Mouse (Mus musculus): Measurements from ENCODE around the gene Dennd6b. TPM values are rescaled to one million over a fixed set of nuclear protein-coding genes. Genes with fewer than 3 reads are reported as not detected.

Dennd6b gene
- total RNA-seq, 2 experiments from 2014 or later, result 39.9 to 52.2 TPM

- intact Hi-C loops (cut with DNase I), result no loop called here
These were observed 24.7 kb downstream of the Dennd6b start for GRCm38 (mm10) chr15:89171526-89172051.

DNA sequence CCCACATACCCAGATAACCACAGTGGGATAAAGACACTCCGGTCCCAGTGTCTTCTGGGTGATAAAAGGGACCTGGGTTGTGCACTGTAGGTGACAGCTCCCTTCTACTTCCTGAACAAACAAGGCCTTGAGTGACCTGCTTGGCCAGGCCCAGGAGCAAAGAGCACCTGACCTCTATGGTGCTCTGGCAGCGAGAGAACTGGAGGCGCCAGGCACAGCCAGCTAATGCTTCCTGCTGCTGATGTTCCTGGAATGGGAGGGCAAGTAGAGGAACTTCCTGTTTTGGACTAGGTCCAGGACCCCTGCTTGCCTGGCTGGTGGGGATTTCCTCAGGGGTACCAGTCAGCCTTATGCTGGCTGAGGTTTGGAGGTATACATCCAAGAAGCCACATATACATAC lies 26.2 kb downstream of the Dennd6b start:
- no peak for DNase-seq (ENCODE audit: low spot score in 2 of 2)
- intact Hi-C loops (cut with DNase I), result no loop called here

More at GRCm38 (mm10) chr15:89171526-89172051, 24.7 kb downstream of the Dennd6b start:
- no peak for DNase-seq (ENCODE audit: low spot score in 2 of 2)

DNA sequence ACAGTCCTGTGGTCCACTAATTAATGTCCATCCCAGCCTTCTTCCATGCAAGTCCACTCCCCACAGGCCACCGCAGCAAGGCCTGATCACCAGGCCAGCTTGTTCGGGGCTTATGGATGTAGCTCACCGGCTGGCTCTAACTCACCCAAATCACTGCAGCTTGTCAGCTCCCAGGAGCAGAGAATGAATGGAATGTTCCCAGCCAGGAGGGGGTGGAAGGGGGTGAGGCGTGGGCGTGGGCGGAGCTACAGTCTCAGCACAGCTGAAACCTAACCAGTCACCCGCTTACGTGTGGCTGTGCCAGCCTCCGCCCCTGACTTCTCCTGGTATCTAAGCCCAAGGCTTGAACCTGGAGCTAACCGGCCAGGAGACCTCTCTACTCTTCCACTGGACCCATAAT lies 26.9 kb downstream of the Dennd6b start:
- intact Hi-C loops (cut with DNase I), result loop anchor here (5.0 kb wide), 1 partner anchor 47 kb away; the partner anchor contains the start of gene Tubgcp6
- DNase-seq (ENCODE audit: low spot score in 2 of 2), result peak; percentile 80 to 83

DNA sequence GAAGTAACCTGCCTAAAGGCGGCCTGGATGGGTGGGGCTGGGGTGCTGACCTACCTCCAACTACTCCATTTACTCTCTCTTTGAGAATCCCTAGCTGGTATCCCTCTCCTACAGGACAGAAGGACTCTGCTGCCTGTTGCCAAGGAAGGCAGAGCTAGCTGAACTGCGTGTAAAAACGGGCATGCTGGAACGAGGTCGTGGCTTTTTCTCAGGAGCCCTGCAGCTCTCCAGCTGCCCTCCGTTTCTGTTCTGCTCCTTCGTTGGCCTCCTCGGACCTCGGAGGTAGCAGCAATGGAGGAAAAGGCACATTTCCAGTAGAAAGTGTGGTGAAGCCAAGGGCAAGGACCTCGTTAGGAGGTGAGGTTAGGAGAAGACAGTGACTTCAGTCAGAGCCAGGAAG lies 27.4 kb downstream of the Dennd6b start:
- DNase-seq (ENCODE audit: low spot score in 2 of 2), result no peak
- intact Hi-C loops (cut with DNase I), result loop anchor here (5.0 kb wide), 1 partner anchor 47 kb away; the partner anchor contains the start of gene Tubgcp6

DNA sequence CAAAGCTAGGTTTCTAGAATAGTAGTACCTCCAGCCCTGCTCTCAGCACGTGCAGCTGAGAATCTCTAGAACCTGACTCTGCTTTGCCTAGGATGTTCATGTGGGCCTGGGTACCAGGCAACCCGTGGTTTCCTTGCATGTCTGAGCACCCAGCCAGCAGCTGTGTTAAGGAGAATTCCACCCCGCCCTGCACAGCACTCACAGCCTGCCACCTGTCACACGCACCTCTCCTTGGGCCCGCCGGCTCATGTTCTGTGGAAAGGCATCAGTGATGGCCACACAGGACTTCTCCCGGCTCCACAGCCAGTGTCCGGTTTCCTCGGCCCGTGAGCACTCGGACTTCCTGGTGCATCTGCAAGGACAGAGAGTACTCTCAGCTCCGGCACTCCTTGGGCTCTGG lies 30.8 kb downstream of the Dennd6b start:
- DNase-seq (ENCODE audit: low spot score in 2 of 2), result no peak
- intact Hi-C loops (cut with DNase I), result loop anchor here (5.0 kb wide), 1 partner anchor 43 kb away; the partner anchor contains the start of gene Tubgcp6

DNA sequence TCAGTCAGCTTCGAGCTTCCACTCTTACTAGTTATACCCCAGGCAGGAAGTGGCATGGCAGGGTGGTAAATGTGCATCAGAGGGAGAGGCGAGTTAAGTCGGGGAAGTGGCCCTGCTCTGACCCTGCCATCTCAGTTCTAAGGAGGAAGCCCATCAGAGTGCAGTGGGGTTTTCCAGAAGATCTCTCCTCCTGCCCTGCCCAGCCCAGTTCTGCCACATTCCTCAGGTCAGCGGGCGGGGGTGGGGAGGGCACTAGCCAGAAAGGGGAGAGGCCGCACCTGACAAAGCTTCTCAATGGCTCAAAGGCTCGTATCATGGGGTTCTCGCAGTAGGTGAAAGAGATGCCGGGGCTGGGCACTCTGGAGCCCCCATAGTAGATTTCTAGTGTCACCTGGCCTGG lies 34.9 kb downstream of the Dennd6b start:
- intact Hi-C loops (cut with DNase I), result no loop called here
- no peak for DNase-seq (ENCODE audit: low spot score in 2 of 2)

- intact Hi-C loops (cut with DNase I), result no loop called here
These were observed 37.8 kb downstream of the Dennd6b start for GRCm38 (mm10) chr15:89158516-89158915.

GRCm38 (mm10) chr15:89157954-89158353 lies 38.3 kb downstream of the Dennd6b start:
- intact Hi-C loops (cut with DNase I), result no loop called here
- peak in 1 of 2 experiments; percentile 47 for DNase-seq (ENCODE audit: low spot score in 2 of 2)

More at GRCm38 (mm10) chr15:89158516-89158915, 37.8 kb downstream of the Dennd6b start:
- no peak for DNase-seq (ENCODE audit: low spot score in 2 of 2)

GRCm38 (mm10) chr15:89152312-89152711 lies 44.0 kb downstream of the Dennd6b start:
- intact Hi-C loops (cut with DNase I), result no loop called here
- no peak for DNase-seq (ENCODE audit: low spot score in 2 of 2)

DNA sequence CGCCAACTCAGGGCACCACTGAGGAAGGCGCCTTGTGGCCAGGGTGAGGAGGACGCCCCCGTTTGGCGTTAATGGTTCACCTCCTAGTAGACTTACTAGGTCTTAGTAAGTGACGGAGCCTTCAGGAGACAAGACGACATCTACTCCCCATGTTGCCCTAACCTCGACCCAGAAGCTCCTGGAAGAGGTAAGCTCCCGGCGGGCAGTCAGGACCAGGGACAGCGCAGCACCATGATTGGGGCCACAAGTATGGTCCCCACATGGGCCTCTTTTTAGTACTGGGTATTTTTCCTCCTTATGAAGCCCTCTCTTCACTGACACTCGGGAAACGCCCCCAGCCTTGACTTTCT lies 46.3 kb downstream of the Dennd6b start:
- no peak for DNase-seq (ENCODE audit: low spot score in 2 of 2)
- intact Hi-C loops (cut with DNase I), result no loop called here

GRCm38 (mm10) chr15:89149271-89150040 lies 46.8 kb downstream of the Dennd6b start, which contains the start of gene Mapk11:
TSS of gene Mapk11 (minus strand) at chr15:89149628.
- intact Hi-C loops (cut with DNase I), result no loop called here
- peak in 1 of 2 experiments; percentile 65 for DNase-seq (ENCODE audit: low spot score in 2 of 2)

DNA sequence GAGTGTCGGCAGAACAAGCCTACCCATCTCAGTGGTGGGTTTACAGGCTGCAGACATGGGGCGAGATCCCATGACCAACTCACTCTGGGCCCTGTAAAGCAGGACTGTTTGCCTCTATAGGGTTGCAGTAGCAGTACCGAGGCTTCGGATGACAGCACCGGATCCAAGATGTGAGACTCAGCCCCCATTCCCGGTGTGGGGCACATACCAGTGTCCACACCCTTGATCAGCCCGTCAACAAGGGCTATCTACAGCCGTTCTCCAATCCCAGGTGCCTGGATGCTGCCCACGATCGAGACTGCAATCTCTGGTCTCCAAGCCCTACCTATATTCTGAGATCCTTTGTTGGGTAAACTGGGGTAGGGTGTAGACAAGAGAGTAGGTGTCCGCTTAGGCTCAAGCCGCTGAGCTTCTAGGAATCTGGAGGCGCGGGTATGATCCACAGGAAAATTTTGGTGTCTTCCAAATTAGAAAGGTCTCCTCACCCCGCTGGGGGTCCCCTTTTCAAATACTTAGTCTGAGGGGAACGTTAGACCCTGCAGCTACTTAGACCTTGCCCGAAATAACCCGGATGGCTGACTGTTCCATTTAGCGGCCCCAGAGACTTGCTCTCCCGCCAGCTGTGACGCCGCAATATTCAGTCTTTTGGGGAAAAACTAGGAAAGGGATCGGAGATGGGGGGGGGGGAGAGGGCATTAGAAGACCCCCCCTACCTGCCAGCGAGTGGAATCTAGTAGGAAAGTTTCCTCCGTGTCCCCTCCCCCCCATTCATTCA lies 47.6 kb downstream of the Dennd6b start:
- intact Hi-C loops (cut with DNase I), result no loop called here
- DNase-seq (ENCODE audit: low spot score in 2 of 2), result peak in 1 of 2 experiments; percentile 49

DNA sequence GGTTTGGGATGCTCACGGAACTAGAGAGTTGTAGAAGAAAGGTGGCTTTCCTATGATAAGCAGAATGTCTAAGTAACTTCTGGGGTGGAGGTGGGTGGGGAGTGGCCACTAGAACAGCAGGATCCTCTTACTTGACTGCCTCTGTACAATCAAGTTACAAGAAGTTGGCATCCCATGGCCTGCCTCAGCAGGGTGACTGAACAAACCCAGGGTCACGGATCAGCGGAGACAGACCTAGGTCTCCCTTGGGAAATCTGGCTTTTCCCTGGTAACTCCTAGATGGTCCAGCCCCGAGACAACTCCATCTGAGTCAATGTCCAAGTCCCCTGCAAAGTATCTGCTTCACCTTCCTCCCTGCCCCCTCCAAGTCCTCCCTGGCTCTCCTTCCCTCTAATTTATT lies 48.4 kb downstream of the Dennd6b start:
- DNase-seq (ENCODE audit: low spot score in 2 of 2), result no peak
- intact Hi-C loops (cut with DNase I), result no loop called here

- no peak for DNase-seq (ENCODE audit: low spot score in 2 of 2)
- intact Hi-C loops (cut with DNase I), result no loop called here
These were observed 48.8 kb downstream of the Dennd6b start for GRCm38 (mm10) chr15:89147456-89147855.

- DNase-seq (ENCODE audit: low spot score in 2 of 2), result peak in 1 of 2 experiments; percentile 73
- intact Hi-C loops (cut with DNase I), result no loop called here
These were observed 49.3 kb downstream of the Dennd6b start for GRCm38 (mm10) chr15:89147024-89147423.

DNA sequence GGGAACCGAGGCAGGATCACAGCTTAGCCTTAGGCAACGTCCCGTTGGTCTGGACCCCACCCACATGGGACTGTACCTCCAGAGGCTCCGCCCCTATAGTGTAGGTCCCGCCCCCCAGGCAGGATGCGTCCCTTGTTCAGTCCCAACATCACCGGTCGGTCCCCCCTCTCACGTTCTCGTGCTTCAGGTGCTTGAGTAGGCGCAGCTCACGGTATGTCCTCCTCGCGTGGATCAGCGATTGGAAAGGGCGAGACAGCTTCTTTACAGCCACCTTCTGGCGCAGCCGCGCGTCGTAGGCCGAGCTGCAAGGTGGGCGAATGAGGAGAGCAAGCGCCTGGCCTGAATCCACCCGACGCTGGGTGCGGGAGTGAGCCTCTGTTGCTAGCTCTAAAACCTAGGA lies 49.8 kb downstream of the Dennd6b start:
- DNase-seq (ENCODE audit: low spot score in 2 of 2), result peak; percentile 75 to 84
- intact Hi-C loops (cut with DNase I), result no loop called here

DNA sequence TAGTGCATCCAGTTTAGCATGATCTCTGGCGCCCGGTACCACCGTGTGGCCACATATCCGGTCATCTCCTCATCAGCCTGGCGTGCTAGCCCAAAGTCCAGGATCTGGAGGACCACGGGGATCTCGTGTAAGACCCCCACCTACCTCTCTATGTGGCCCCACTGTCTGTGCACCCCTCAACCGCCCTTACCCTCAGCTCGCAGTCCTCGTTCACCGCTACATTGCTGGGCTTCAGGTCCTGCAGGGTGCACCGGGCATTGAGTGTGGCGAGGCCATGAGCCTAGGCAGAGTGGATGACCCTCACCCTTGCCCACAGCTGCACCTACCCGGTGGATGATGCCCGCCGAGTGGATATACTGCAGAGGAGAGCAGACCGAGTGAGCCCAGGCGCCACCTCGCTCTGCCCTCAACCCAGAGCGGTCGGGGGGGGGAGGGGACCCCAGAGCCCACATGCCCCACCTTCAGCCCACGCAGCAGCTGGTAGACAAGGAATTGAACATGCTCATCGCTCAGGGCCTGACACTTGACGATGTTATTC lies 50.4 kb downstream of the Dennd6b start:
- no peak for DNase-seq (ENCODE audit: low spot score in 2 of 2)
- intact Hi-C loops (cut with DNase I), result no loop called here

DNA sequence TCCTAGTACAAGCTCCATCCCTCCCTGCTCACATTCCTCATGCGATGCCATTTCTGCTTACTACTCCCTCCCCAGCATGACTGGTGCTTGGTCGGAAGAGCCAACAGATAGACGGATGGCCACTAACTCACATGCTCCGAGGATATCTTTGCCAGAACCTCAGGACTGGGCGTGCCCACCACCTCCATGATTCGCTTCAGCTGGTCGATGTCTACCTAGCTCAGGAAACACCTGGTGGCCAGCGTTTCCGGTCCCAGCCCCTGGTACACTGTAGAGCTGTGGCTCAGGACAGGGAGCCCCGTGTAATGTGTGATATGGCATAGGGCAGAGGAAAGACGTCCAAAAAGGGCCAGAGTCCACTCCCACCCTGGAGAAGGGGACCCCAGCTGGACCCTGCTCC lies 51.3 kb downstream of the Dennd6b start:
- DNase-seq (ENCODE audit: low spot score in 2 of 2), result no peak
- intact Hi-C loops (cut with DNase I), result no loop called here

DNA sequence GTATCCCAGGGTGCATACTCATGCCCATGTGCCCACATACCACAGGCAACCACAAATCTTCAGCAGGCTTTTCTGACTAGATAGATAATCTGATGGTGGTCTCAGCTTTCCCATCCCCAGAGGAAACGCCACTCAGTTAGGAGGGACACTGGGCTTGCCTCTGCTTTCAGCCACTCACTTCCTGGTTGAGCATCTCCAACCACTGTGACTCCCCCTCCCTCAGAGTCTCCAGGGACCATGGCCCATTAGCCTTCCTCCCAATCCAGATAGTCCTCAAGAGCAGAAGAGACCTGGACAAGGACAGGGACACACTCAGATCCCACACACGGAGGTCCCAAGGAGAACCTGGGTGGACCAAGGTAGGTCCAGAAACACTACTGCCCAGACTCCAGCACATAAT lies 53.2 kb downstream of the Dennd6b start:
- intact Hi-C loops (cut with DNase I), result no loop called here
- no peak for DNase-seq (ENCODE audit: low spot score in 2 of 2)

DNA sequence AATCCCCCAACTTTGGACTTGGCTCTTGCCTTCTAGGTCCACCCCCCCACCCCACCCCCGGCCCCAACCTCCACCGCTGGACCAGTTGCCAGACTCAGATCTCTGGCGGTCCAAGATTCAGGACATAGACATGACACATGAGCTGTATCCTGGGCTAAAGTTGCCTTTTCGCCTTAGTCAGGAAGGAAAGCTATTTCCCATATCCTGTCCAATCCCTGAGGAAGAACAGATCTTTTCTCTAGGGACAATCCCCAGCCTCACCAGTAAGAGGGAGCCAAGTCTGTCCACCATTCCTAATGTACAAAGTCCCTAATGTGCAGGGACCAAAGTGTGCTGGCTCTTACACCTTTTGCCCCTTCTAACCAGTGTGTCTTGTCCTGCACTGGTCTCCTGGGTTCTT lies 54.4 kb downstream of the Dennd6b start:
- DNase-seq (ENCODE audit: low spot score in 2 of 2), result no peak
- intact Hi-C loops (cut with DNase I), result no loop called here
